Mouse (Mus musculus) G1E (cell line): ENCODE data around the gene Dhx9.

Experiments used
- CTCF ChIP-seq: IDR thresholded peaks from 2 replicates; pipeline ENCODE4 v1.5.1; 2012; ENCODE audit warnings: low read depth, low read length, inconsistent platforms, mixed read lengths
- GATA1 ChIP-seq: IDR thresholded peaks from 2 replicates; pipeline ENCODE4 v1.6.1; 2012; ENCODE audit warnings: borderline replicate concordance, low read length, inconsistent platforms, mixed read lengths
- POLR2AphosphoS5 ChIP-seq: IDR thresholded peaks from 2 replicates; pipeline ENCODE4 v1.6.1; 2012; ENCODE audit warnings: low read depth, low read length, inconsistent platforms; ENCODE audit not compliant: insufficient replicate concordance

- no peak for TF ChIP-seq CTCF
- TF ChIP-seq POLR2AphosphoS5, result no peak
- TF ChIP-seq GATA1, result no peak
Measured at GRCm38 (mm10) chr1:153432329-153432728, 55.1 kb downstream of the Dhx9 start.
